ENCODE assay signal across 22 mouse cellular contexts in genomic region chr9:93889256-93889655, GRCm38 (mm10).
DNase-seq lines count a peak whose midpoint lies in the region; ATAC-seq lines count a peak whose summit lies in the region.
"Had no signal": no experiment of that assay in that cellular context is flagged by ENCODE, and none has a peak within 500 bp of the region (broad histone marks: within the 10 kb centered on the region; RNA-seq: fewer than 3 reads in every experiment).

No protein-coding gene starts in this region.

- 41% methylated on average over 1 of the region's 1 CpGs for WGBS in hindbrain, embryonic 16.5 days
- 49% methylated on average over 1 of the region's 1 CpGs for WGBS in hindbrain, embryonic 13.5 days

- H3K27ac ChIP-seq in hindbrain, embryonic 16.5 days (ENCODE audit: low read depth, low read length), result no peak overlapping the region
- H3K27ac ChIP-seq in hindbrain, embryonic 13.5 days, result no peak overlapping the region
- H3K27ac ChIP-seq: embryonic facial prominence, embryonic 13.5 days; gastrocnemius, adult 2 months; kidney, embryonic 15.5 days; limb, embryonic 15.5 days; liver, embryonic 15.5 days; lung, embryonic 15.5 days; neural tube, embryonic 12.5 days had no signal

- ATAC-seq in hindbrain, embryonic 16.5 days, result peak; percentile 61; the same call in 1 of the 2 replicates
- ATAC-seq in hindbrain, embryonic 13.5 days (ENCODE audit: low FRiP score), result no peak

- H3K9me3 ChIP-seq in hindbrain, embryonic 16.5 days (ENCODE audit: control insufficient read depth, low read length), result no peaks in the 10 kb centered on the region
- H3K9me3 ChIP-seq in hindbrain, embryonic 13.5 days, result no peaks in the 10 kb centered on the region
- H3K9me3 ChIP-seq: embryonic facial prominence, embryonic 13.5 days; kidney, embryonic 15.5 days; limb, embryonic 15.5 days; liver, embryonic 15.5 days; lung, embryonic 15.5 days; neural tube, embryonic 12.5 days had no signal

- peak; percentile 21 for DNase-seq in cerebellum, adult 9-11 months
- no peak for DNase-seq in cerebellum, postnatal 4 days (ENCODE audit: low spot score in 2 of 2)
- DNase-seq in brain, adult 2 months (ENCODE audit: low read depth, low spot score), result peak; percentile 55
- DNase-seq in cerebellum, postnatal 25 days, result peak; percentile 6 to 13
- DNase-seq in adrenal gland, postnatal 4 days (ENCODE audit: low spot score in 2 of 2), result no peak
- DNase-seq: adrenal gland, postnatal 36 days; gastrocnemius, adult 2 months; kidney, adult 11 months; kidney, postnatal 36 days; layer of hippocampus, postnatal 36 days; lung, postnatal 36 days; midbrain, embryonic 14.5 days; right cerebral cortex, postnatal 14 days had no signal

- no peaks in the 10 kb centered on the region for H3K4me1 ChIP-seq in hindbrain, embryonic 16.5 days (ENCODE audit: control insufficient read depth, insufficient read depth, low read depth, low read length)
- no peaks in the 10 kb centered on the region for H3K4me1 ChIP-seq in hindbrain, embryonic 13.5 days (replicated peaks)
- H3K4me1 ChIP-seq: embryonic facial prominence, embryonic 13.5 days; kidney, embryonic 15.5 days; limb, embryonic 15.5 days; liver, embryonic 15.5 days; lung, embryonic 15.5 days; megakaryocyte, embryonic 14.5 days; neural tube, embryonic 12.5 days had no signal

- no peak overlapping the region for H3K9ac ChIP-seq in hindbrain, embryonic 16.5 days (ENCODE audit: low read depth, low read length)
- no peak overlapping the region for H3K9ac ChIP-seq in hindbrain, embryonic 13.5 days
- H3K9ac ChIP-seq: embryonic facial prominence, embryonic 13.5 days; kidney, embryonic 15.5 days; limb, embryonic 15.5 days; liver, embryonic 15.5 days; lung, embryonic 15.5 days; neural tube, embryonic 12.5 days had no signal

- no peak overlapping the region for H3K4me3 ChIP-seq in hindbrain, embryonic 16.5 days (ENCODE audit: low read length)
- no peak overlapping the region for H3K4me3 ChIP-seq in hindbrain, embryonic 13.5 days
- H3K4me3 ChIP-seq: embryonic facial prominence, embryonic 13.5 days; gastrocnemius, adult 2 months; kidney, embryonic 15.5 days; limb, embryonic 15.5 days; liver, embryonic 15.5 days; lung, embryonic 15.5 days; megakaryocyte, embryonic 14.5 days; neural tube, embryonic 12.5 days had no signal

- no peaks in the 10 kb centered on the region for H3K27me3 ChIP-seq in hindbrain, embryonic 16.5 days (replicated peaks; ENCODE audit: control insufficient read depth, insufficient read depth, low read length)
- H3K27me3 ChIP-seq in hindbrain, embryonic 13.5 days, result no peaks in the 10 kb centered on the region
- H3K27me3 ChIP-seq: embryonic facial prominence, embryonic 13.5 days; kidney, embryonic 15.5 days; limb, embryonic 15.5 days; liver, embryonic 15.5 days; lung, embryonic 15.5 days; megakaryocyte, embryonic 14.5 days; neural tube, embryonic 12.5 days had no signal

- no peaks in the 10 kb centered on the region for H3K36me3 ChIP-seq in hindbrain, embryonic 16.5 days (ENCODE audit: control insufficient read depth, insufficient read depth, low read length)
- H3K36me3 ChIP-seq in hindbrain, embryonic 13.5 days, result no peaks in the 10 kb centered on the region
- H3K36me3 ChIP-seq: embryonic facial prominence, embryonic 13.5 days; kidney, embryonic 15.5 days; limb, embryonic 15.5 days; liver, embryonic 15.5 days; lung, embryonic 15.5 days; neural tube, embryonic 12.5 days had no signal

- no peak overlapping the region for H3K4me2 ChIP-seq in hindbrain, embryonic 16.5 days (ENCODE audit: low read length)
- H3K4me2 ChIP-seq in hindbrain, embryonic 13.5 days, result no peak overlapping the region
- H3K4me2 ChIP-seq: embryonic facial prominence, embryonic 13.5 days; kidney, embryonic 15.5 days; limb, embryonic 15.5 days; liver, embryonic 15.5 days; lung, embryonic 15.5 days; neural tube, embryonic 12.5 days had no signal

Comparison
In these comparisons a context has a peak if more than half of its experiments do, and no peak if none do; other contexts are left out.
1. DNase-seq: peak in cerebellum, adult 9-11 months (single experiment), brain, adult 2 months (single experiment) and cerebellum, postnatal 25 days (2 of 2); none in cerebellum, postnatal 4 days (0 of 2) and adrenal gland, postnatal 4 days (0 of 2).